Mouse (Mus musculus) brain, embryonic 14.5 days (tissue): ENCODE measurements at regions not wholly inside any gene's neighbourhood (a gene's known extent, or its start where the extent isn't known, plus 50 kb on each side); places are given as distances from the start of the nearest gene placed in this dataset.

Source experiments
- CTCF ChIP-seq: fragments of 200-500 bp; IDR thresholded peaks from 2 replicates; pipeline ENCODE4 v1.5.1; 2012; ENCODE audit warnings: inconsistent platforms, mild to moderate bottlenecking, moderate library complexity, borderline replicate concordance; ENCODE audit not compliant: insufficient read depth, insufficient read length; ENCODE audit errors: extremely low read depth
- POLR2A ChIP-seq: fragments of 200-500 bp; IDR thresholded peaks from 2 replicates; pipeline ENCODE4 v1.6.1; 2012; ENCODE audit warnings: mild to moderate bottlenecking, inconsistent platforms, borderline replicate concordance; ENCODE audit not compliant: poor library complexity, insufficient read depth, insufficient read length, severe bottlenecking; ENCODE audit errors: extremely low read depth

- TF ChIP-seq POLR2A (no peak), CTCF (no peak)
Observed at GRCm38 (mm10) chr4:82139016-82139415, 566.5 kb downstream of the Nfib start.
